Mouse (Mus musculus) cerebral cortex, adult 2 months (tissue): ENCODE data around the gene Art3.

Experiments used
- WGBS: fragments of 180-500 bp; shearing (Covaris S2); methylation state at CpG from one replicate; pipeline ENCODE4 v1.1.7; 2018; 5-methylcytosine and 5-hydroxymethylcytosine counted together

Gene Art3

GRCm38 (mm10) chr5:92376795-92377405 lies 45.3 kb downstream of the Art3 start:
- WGBS, result 57% methylated on average over 13 of the region's 13 CpGs

- WGBS, result 26% methylated on average over 12 of the region's 12 CpGs
These were observed 50.1 kb downstream of the Art3 start for GRCm38 (mm10) chr5:92381550-92382348.

DNA sequence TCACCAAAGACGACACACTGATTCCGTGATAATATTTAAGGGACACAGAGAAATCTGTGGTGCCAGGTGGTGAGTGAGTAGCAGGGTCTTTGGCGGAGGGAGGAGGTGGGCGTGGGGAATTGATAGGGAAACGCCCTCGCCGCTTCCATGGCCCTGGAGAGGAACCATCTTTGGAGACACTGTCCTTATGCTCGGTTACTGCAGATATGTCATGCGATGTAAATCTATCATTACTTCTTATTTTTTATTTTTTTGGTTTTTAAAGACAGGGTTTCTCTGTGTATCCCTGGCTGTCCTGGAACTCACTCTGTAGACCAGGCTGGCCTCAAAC lies 50.7 kb downstream of the Art3 start:
- WGBS, result 52% methylated on average over 9 of the region's 9 CpGs

DNA sequence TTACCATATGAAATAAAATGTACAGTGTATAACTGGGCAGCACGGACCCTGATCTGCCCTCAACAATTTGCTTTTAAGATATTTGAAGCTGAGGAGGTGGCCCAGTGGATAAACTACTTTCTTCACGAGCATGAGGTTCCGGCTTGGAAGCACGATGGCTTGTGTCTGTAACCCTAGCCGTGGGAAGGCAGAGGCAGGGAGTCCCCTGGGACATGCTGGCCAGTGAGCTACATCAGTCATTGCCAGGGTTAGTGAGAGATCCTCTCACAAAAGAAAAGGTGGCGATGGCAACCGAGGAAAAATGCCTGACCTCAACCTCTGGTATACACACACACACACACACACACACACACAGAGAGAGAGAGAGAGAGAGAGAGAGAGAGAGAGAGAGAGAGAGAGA lies 52.1 kb downstream of the Art3 start:
- 82% methylated on average over 7 of the region's 7 CpGs for WGBS

GRCm38 (mm10) chr5:92384855-92385254 lies 53.2 kb downstream of the Art3 start:
- 59% methylated on average over 7 of the region's 7 CpGs for WGBS

GRCm38 (mm10) chr5:92386102-92386501 lies 54.5 kb downstream of the Art3 start:
- WGBS, result 74% methylated on average over 5 of the region's 5 CpGs

- WGBS, result 29% methylated on average over 6 of the region's 6 CpGs
These were observed 55.0 kb downstream of the Art3 start for GRCm38 (mm10) chr5:92386643-92387042.

DNA sequence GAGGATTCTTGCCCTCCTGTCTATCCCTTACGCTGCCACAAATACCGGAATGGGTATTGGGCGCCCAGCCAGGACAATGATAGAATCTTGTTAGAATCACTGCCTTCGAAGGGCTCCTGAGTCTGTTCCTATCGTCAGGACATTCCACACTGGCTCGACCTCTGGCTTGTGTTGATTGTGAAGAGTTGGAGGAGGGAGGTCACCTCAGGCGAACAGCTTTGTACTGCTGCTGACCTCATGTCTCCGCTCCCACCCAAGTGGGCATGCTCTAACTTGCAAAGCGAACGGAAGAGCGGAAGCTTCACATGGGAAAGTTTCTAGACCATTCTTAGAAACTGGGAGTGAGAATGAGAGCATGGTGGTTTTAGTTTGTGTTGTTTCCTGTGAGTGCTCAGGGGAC lies 55.8 kb downstream of the Art3 start:
- WGBS, result 75% methylated on average over 11 of the region's 11 CpGs

DNA sequence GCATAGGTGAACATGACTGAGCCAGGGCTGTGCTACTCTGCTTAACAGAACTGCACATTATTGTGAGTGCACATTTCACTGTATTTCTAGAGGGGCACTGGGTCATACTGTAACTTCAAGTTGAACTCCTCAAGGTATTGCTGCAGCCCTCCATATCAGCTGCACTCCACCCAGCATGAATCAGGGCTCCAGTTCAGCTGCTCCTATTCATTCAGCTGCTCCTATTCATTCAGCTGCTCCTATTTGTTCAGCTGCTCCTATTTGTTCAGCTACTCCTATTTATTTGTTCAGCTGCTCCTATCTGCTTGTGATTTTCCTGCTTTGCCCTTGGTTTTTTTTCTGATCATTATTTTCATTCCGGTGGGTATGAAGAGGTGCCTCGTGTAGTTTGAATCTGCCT lies 58.4 kb downstream of the Art3 start:
- 65% methylated on average over 2 of the region's 2 CpGs for WGBS

DNA sequence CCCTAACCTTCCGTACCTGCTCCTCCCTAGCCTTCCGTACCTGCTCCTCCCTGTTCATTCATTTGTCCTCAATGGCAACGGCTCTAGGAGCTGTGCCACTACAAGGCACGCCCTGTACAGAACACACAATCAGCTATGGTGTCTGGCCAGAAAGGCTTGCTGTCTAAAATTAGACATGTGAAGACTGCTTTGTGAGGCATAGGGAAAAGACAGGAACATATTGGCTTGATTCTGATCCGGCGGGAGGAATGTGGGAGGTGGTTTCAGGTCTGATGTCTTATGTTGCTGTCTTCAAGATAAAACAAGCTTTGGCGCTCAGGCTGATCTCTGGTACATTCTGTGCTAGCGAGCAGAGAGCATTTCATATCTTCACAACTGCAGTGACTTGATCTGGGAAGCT lies 59.0 kb downstream of the Art3 start:
- 40% methylated on average over 8 of the region's 8 CpGs for WGBS

- 49% methylated on average over 18 of the region's 18 CpGs for WGBS
These were observed 60.9 kb downstream of the Art3 start for GRCm38 (mm10) chr5:92392542-92392941.

DNA sequence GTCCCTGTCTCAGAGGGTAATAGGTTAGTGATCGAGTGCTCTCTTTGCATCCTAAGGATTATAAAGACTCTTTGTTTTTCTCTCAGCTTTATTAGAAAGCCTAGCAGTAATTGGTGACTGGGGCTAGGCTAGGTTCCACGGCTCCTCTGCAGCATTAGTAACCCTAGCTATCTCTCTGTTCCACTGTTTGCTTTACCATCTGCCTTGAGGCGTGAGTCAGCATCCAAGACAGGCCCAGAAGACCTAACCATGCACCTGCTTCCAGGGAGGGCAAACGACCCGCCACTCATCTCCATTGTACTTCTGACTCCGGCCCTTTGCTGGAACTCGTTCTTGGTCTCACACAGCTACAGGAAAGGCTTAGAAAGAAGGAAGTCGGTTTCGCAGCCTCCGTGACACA lies 62.2 kb downstream of the Art3 start:
- WGBS, result 59% methylated on average over 10 of the region's 10 CpGs

DNA sequence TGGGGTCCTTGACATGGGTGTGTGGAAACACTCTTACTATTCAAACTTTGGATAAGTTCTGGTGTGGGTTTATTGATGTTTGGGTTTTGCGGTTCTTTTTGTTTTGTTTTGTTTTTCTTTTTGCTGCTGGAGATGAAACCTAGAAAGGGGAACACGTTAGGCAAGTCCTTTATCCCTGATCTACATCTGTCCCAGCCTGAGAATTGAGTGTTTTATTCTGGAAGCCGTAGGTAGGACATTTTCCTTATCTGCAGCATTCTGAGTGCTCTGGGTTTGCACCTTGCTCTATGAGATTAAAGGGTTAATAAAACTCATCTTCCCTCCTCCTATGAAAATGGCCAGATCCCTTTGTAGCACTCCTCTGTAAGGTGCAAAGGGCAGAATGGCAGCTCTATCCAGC lies 64.1 kb downstream of the Art3 start:
- WGBS, result 93% methylated on average over 3 of the region's 3 CpGs

GRCm38 (mm10) chr5:92396476-92396875 lies 64.8 kb downstream of the Art3 start:
- 91% methylated on average over 6 of the region's 6 CpGs for WGBS

DNA sequence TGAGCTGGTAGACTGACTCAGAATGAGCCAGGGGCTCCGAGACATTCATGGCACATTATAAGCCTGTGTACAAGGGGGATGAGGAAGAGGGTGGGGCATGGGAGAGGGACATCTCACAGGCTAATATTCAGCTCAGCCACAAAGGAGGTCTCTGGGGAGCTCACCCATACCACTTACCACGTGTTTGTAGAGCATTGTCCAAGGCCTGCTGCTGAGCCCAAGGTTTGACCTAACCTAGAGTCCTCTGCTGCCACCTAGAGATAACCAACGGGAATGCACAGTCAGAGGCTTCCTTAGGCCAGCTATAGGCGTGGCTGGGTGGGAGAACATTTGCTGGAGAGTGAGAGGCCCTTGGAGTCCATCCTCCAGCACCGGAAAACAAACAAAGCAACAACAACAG lies 66.5 kb downstream of the Art3 start:
- WGBS, result 31% methylated on average over 5 of the region's 5 CpGs

DNA sequence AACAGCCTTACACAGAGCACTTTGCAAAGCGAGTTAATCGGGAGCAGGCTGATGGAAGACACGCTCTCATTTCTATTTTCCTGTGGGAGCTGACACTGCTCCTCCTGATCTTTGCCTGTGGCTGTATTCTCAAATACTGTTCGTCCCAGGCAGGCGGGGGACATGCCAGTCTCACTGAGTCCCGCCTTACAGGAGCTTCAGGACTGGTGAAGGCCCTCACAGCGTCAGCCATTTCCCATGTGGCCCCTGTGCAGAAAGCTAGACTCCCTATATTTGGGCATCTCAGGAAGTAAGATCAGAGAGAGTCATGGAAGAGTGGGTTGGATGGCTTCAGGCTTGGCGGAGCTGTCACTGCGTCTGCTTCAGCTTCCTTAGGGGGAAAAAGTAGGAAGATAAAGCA lies 71.2 kb downstream of the Art3 start:
- 70% methylated on average over 9 of the region's 9 CpGs for WGBS

GRCm38 (mm10) chr5:92403562-92404399 lies 72.2 kb downstream of the Art3 start:
- 48% methylated on average over 10 of the region's 10 CpGs for WGBS

GRCm38 (mm10) chr5:92404400-92404678 lies 72.7 kb downstream of the Art3 start:
- 43% methylated on average over 2 of the region's 2 CpGs for WGBS

GRCm38 (mm10) chr5:92409361-92410155 lies 77.9 kb downstream of the Art3 start:
- WGBS, result 83% methylated on average over 9 of the region's 9 CpGs

DNA sequence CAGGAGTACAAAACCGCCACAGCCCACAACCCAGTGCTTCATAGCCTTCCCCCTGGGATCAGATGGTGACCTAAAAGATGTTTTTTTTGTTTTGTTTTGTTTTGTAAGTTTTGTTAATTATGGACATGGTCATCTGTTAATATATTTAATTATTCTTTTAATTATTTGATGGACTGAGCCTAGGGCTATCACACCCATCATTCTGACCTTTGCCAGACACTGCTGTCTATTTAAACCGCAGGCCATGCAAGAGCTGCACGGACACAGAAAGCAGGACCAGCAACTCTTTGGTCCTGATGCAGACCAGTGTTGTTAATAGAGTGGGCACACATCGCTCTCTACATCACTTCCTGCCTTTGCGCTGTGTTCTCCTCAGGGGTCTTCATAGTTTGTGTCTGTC lies 78.9 kb downstream of the Art3 start:
- WGBS, result 96% methylated on average over 5 of the region's 5 CpGs

GRCm38 (mm10) chr5:92411461-92412140 lies 80.0 kb downstream of the Art3 start:
- 60% methylated on average over 7 of the region's 7 CpGs for WGBS
